Mouse (Mus musculus) heart, adult 2 months (tissue): ENCODE results near the gene Vmn2r9.

Experiments used
- CTCF ChIP-seq: fragments of 200-600 bp; IDR thresholded peaks from 2 replicates; pipeline ENCODE4 v1.8.1; 2022; ENCODE audit warnings: antibody characterized with exemption, mild to moderate bottlenecking, moderate library complexity
- POLR2A ChIP-seq: fragments of 200-500 bp; IDR thresholded peaks from 2 replicates; pipeline ENCODE4 v1.6.1; 2011; ENCODE audit warnings: mild to moderate bottlenecking, low read depth, low read length, control low read depth; ENCODE audit not compliant: insufficient read depth

DNA sequence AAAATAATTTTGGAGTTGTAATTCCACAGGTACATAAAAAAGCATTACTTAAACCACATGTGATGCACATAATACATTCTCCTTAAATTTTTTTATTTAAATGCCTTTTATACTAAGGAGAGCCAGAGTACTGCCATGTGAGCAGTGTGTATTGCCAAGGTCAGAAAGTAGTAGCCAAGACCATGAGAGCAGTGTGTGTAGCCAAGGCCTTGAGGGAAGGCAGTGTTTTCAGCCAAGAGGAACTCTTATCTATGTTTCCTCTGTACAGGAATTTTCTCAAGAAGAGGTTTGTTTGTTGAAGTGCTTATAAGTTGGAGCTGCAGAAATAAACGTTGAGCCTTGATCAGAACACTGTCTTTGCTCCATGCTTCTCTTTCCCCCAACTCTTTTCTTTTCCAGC, 48.8 kb downstream of the Vmn2r9 start:
- TF ChIP-seq CTCF (no peak), POLR2A (no peak)
